Mouse (Mus musculus): Measurements from ENCODE around the gene Spns3. TPM values are rescaled to one million over a fixed set of nuclear protein-coding genes. Genes with fewer than 3 reads are reported as not detected.

Spns3 gene
- total and polyA plus RNA-seq, 2 experiments from 2014 or later: 0.10 to 0.25 TPM

DNA sequence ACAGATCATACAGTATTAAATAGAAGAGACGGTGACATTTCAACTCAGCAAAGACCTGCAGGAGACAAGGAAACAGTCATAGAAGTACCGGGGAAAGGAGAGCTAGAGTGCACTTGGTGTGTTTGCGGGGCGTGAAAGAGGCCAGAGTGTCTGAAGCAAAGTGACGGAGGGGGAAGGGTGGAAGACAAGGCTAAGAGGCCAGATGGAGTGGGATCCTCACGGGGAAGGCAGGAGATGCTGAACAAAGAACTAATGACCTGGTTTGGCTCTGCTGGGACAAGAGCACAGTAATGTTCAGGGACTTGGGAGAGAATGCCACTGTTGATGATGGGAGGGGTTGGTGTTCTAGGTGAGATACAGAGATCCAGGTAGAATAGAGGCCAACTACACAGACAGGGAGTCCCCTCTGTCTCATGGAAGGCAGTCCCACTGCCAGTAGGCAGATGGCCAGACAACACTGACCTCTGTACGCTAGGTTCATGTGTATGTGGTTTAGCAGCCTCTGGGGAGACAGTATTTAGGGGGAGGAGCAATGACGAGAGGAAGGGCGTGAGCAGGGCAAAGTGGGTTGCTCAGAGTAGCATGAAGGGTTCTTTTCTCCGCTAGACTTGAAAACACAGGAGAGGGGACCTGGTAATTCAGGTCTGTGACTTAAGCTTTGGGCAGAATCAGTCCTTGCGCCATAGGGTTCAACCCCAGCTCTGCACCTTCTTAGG is 84.2 kb downstream of the Spns3 start:
- ATAC-seq: no peak
- H3K4me1 ChIP-seq (ENCODE audit: insufficient read depth, low read length): peaks cover 17% of the 10 kb centered on the region
- WGBS: 61% methylated on average over 11 of the region's 11 CpGs

DNA sequence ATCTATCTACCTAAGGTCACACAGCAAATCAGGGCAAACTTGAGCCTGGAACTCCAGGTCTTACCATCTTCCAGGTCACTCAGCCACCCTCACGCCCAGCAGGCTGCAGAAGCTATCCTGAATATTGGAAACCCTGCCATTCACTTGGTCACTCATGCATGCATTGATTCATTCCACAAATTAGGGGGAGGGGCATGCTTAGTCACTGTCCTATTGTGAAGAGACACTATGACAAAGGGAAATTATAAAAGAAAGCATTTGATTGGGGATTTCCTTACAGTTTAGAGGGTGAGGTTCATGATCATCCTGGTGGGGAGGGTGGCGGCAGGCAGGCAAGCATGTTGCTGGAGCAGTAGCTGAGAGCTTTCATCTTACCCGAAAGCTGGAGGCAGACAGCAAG is 85.5 kb downstream of the Spns3 start:
- H3K9ac ChIP-seq (replicated peaks; ENCODE audit: low read length): no peak overlapping the region
- no peak for DNase-seq (ENCODE audit: low spot score)
- no peaks in the 10 kb centered on the region for H3K27me3 ChIP-seq (ENCODE audit: insufficient read depth, low read length)
- H3K27ac ChIP-seq: no peak overlapping the region
- ATAC-seq: no peak
- peaks cover 5% of the 10 kb centered on the region for H3K36me3 ChIP-seq (ENCODE audit: insufficient read depth, low read length)
- peaks cover 17% of the 10 kb centered on the region for H3K4me1 ChIP-seq (ENCODE audit: insufficient read depth, low read length)
- H3K9me3 ChIP-seq (ENCODE audit: low read length): no peaks in the 10 kb centered on the region
- TF ChIP-seq CTCF (IDR thresholded peaks at IDR 0.05; ENCODE audit: low read depth): no peak
- no peak overlapping the region for H3K4me2 ChIP-seq (ENCODE audit: low read depth, low read length)
- 37% methylated on average over 3 of the region's 3 CpGs for WGBS
- H3K4me3 ChIP-seq (ENCODE audit: low read length): no peak overlapping the region

More for the DNA sequence above, 84.2 kb downstream of the Spns3 start:
- Histone ChIP-seq H3K4me2 (ENCODE audit: low read depth, low read length) (no peak overlapping the region), H3K9ac (replicated peaks; ENCODE audit: low read length) (no peak overlapping the region), H3K27ac (peak overlapping the region; percentile 65; the same call in 1 of the 2 replicates), H3K4me3 (ENCODE audit: low read length) (no peak overlapping the region), H3K36me3 (ENCODE audit: insufficient read depth, low read length) (no peaks in the 10 kb centered on the region; the same call in none of the 2 replicates), H3K27me3 (ENCODE audit: insufficient read depth, low read length) (no peaks in the 10 kb centered on the region), H3K9me3 (ENCODE audit: low read length) (no peaks in the 10 kb centered on the region)
- TF ChIP-seq CTCF (IDR thresholded peaks at IDR 0.05; ENCODE audit: low read depth): no peak
- DNase-seq (ENCODE audit: low spot score): no peak

DNA sequence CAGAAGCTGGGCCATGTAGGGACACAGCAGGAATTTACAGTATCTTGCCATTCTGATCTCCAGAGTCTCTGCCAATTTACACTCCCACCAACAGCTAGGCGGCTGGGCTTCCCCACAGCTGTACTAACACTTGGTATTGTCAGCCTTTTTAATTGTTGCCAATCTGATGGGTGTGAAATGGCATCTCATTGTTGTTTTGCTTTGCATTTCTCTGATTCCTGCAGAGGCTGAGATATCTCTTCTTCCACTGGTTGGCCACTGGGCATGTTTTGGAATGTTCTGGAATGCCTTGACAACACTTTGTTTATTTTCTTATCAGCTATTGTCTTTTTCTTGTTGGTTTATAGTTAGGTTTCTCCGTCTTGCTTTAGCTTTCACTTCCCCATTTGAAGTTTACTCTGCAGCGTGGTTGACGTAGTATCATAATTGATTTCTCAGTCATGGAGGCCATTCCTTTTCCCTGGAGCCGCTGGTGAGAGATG is 88.8 kb downstream of the Spns3 start:
- no peak for ATAC-seq
- 28% methylated on average over 5 of the region's 5 CpGs for WGBS
- no peak overlapping the region for H3K4me2 ChIP-seq (ENCODE audit: low read depth, low read length)
- no peak overlapping the region for H3K9ac ChIP-seq (replicated peaks; ENCODE audit: low read length)
- H3K9me3 ChIP-seq (ENCODE audit: low read length): no peaks in the 10 kb centered on the region
- H3K36me3 ChIP-seq (ENCODE audit: insufficient read depth, low read length): peaks cover 10% of the 10 kb centered on the region
- H3K27ac ChIP-seq: no peak overlapping the region
- no peaks in the 10 kb centered on the region for H3K27me3 ChIP-seq (ENCODE audit: insufficient read depth, low read length)
- no peak for DNase-seq (ENCODE audit: low spot score)
- no peak for TF ChIP-seq CTCF (IDR thresholded peaks at IDR 0.05; ENCODE audit: low read depth)
- H3K4me3 ChIP-seq (ENCODE audit: low read length): no peak overlapping the region
- peaks cover 13% of the 10 kb centered on the region for H3K4me1 ChIP-seq (ENCODE audit: insufficient read depth, low read length)

DNA sequence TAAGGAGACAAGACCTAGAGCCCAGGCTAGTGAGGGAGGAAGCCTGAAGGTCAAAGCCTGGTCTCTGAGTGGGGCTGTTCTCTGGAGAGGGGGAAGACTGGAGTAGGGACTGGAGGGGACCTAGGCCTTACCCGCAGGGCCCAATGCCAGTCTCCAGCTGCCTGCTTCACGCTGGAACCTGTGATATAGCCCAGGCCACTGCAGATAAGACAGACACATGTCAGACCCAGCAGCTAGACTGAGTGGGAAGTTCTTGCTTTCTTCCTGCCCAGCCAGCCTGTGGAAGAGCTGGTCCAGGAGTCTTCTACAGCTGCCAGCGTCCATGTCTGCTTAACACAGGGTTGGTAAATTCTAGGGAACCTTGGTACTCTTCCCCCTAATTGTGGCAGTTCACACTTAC is 91.8 kb downstream of the Spns3 start:
- no peak for TF ChIP-seq CTCF (IDR thresholded peaks at IDR 0.05; ENCODE audit: low read depth)
- no peak for ATAC-seq
- 78% methylated on average over 3 of the region's 3 CpGs for WGBS

DNA sequence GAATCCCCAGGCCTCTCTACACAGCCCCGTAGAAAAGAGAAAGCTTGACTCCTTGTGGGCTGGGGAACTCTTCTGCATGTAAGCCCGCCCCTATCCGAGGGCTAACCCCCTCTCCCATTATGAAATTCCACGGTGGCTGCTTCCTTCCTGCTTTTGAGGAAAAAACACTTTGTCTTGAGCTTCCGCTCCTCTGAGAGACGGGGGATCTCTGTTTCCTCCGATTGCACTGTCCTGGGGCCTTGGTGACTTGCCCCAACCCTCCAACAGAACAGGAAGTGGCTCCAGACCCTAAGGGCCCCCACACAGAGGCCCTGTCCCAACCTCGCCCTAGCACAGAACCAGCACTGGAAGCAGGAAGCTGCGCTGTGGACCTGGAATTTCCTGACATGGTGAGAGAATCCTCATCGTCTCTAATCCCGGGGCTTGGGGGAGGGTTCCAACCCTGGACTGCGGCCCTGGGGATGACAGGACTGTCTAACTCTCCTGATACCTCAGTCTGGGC is 92.3 kb downstream of the Spns3 start:
- ATAC-seq: no peak
- no peak for DNase-seq (ENCODE audit: low spot score)
- H3K4me3 ChIP-seq (ENCODE audit: low read length): no peak overlapping the region
- H3K4me1 ChIP-seq (ENCODE audit: insufficient read depth, low read length): 0 out of 2 replicates have a peak, but pooled peaks cover 4% of the 10 kb centered on the region
- H3K36me3 ChIP-seq (ENCODE audit: insufficient read depth, low read length): peaks cover 18% of the 10 kb centered on the region
- no peaks in the 10 kb centered on the region for H3K9me3 ChIP-seq (ENCODE audit: low read length)
- no peak overlapping the region for H3K27ac ChIP-seq
- no peak overlapping the region for H3K4me2 ChIP-seq (ENCODE audit: low read depth, low read length)
- no peaks in the 10 kb centered on the region for H3K27me3 ChIP-seq (ENCODE audit: insufficient read depth, low read length)
- H3K9ac ChIP-seq (replicated peaks; ENCODE audit: low read length): no peak overlapping the region
- TF ChIP-seq CTCF (IDR thresholded peaks at IDR 0.05; ENCODE audit: low read depth): no peak
- WGBS: 74% methylated on average over 12 of the region's 12 CpGs

More for the DNA sequence above, 91.8 kb downstream of the Spns3 start:
- H3K9ac ChIP-seq (replicated peaks; ENCODE audit: low read length): no peak overlapping the region
- H3K36me3 ChIP-seq (ENCODE audit: insufficient read depth, low read length): peaks cover 18% of the 10 kb centered on the region
- H3K9me3 ChIP-seq (ENCODE audit: low read length): no peaks in the 10 kb centered on the region
- no peak overlapping the region for H3K4me3 ChIP-seq (ENCODE audit: low read length)
- H3K27ac ChIP-seq: no peak overlapping the region
- no peak for DNase-seq (ENCODE audit: low spot score)
- H3K27me3 ChIP-seq (ENCODE audit: insufficient read depth, low read length): no peaks in the 10 kb centered on the region
- 0 out of 2 replicates have a peak, but pooled peaks cover 4% of the 10 kb centered on the region for H3K4me1 ChIP-seq (ENCODE audit: insufficient read depth, low read length)
- H3K4me2 ChIP-seq (ENCODE audit: low read depth, low read length): no peak overlapping the region

DNA sequence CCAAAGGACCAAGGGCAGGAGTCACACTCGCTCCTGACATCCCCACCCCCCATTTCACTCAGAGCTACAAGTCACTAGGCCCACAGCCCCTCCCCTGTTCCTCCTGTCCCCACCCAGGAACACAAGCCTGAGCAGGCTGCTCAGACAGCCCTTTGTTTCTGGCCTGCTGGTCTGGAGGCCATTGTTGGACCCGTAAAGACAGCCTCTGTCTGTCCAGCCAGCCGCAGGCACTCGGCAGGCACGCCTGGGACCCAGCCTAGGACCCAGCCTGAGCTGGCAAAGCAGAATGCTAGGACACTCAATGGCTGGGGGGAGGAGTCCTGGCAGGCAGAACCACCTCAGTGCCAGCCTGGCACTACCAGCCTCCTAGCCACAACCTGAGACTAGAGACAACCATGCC is 94.6 kb downstream of the Spns3 start:
- no peaks in the 10 kb centered on the region for H3K27me3 ChIP-seq (ENCODE audit: insufficient read depth, low read length)
- no peak overlapping the region for H3K4me2 ChIP-seq (ENCODE audit: low read depth, low read length)
- H3K9ac ChIP-seq (replicated peaks; ENCODE audit: low read length): no peak overlapping the region
- no peak overlapping the region for H3K4me3 ChIP-seq (ENCODE audit: low read length)
- ATAC-seq: peak; percentile 71
- peak overlapping the region; percentile 22; the same call in 1 of the 2 replicates for H3K27ac ChIP-seq
- TF ChIP-seq CTCF (IDR thresholded peaks at IDR 0.05; ENCODE audit: low read depth): no peak
- DNase-seq (ENCODE audit: low spot score): peak; percentile 53
- no peaks in the 10 kb centered on the region for H3K9me3 ChIP-seq (ENCODE audit: low read length)
- peaks cover 27% of the 10 kb centered on the region for H3K36me3 ChIP-seq (ENCODE audit: insufficient read depth, low read length)
- H3K4me1 ChIP-seq (ENCODE audit: insufficient read depth, low read length): no peaks in the 10 kb centered on the region
- WGBS: 25% methylated on average over 5 of the region's 5 CpGs
